Mouse (Mus musculus) heart, embryonic 13.5 days (tissue): ENCODE measurements around the gene Atxn1. TPM values are rescaled to one million over a fixed set of nuclear protein-coding genes. Genes with fewer than 3 reads are reported as not detected.

Source experiments
- ATAC-seq: fragments of 200-750 bp; cut with Nextera tagmentation; 2 replicates; pipeline ENCODE4 v1.8.0; 2017; ENCODE audit warnings: moderate TSS enrichment; ENCODE audit not compliant: insufficient number of reproducible peaks, low FRiP score, low TSS enrichment; ENCODE audit errors: extremely low read depth
- H3K27ac ChIP-seq: fragments of 300-500 bp; sonication (generic); replicated peaks from 2 replicates; pipeline ENCODE4 v1.5.1; 2015; ENCODE audit warnings: moderate library complexity, mild to moderate bottlenecking, inconsistent platforms
- H3K27me3 ChIP-seq: fragments of 300-500 bp; sonication (generic); replicated peaks from 2 replicates; pipeline ENCODE4 v1.6.1; 2015; ENCODE audit warnings: mild to moderate bottlenecking, inconsistent platforms
- H3K36me3 ChIP-seq: fragments of 300-500 bp; sonication (generic); 2 replicates; pipeline ENCODE4 v1.6.1; 2015; ENCODE audit warnings: mild to moderate bottlenecking, inconsistent platforms
- H3K4me1 ChIP-seq: fragments of 300-500 bp; sonication (generic); 2 replicates; pipeline ENCODE4 v1.6.1; 2015; ENCODE audit warnings: inconsistent platforms
- H3K4me2 ChIP-seq: fragments of 300-500 bp; sonication (generic); 2 replicates; pipeline ENCODE4 v1.6.1; 2015; ENCODE audit warnings: inconsistent platforms, mild to moderate bottlenecking, moderate library complexity
- H3K4me3 ChIP-seq: fragments of 300-500 bp; sonication (generic); 2 replicates; pipeline ENCODE4 v1.5.1; 2015; ENCODE audit warnings: moderate library complexity, mild to moderate bottlenecking, inconsistent platforms
- H3K9ac ChIP-seq: fragments of 300-500 bp; sonication (generic); 2 replicates; pipeline ENCODE4 v1.6.1; 2015; ENCODE audit warnings: inconsistent platforms, mild to moderate bottlenecking, moderate library complexity
- H3K9me3 ChIP-seq: fragments of 300-500 bp; sonication (generic); 2 replicates; pipeline ENCODE4 v1.6.1; 2016; ENCODE audit warnings: inconsistent platforms
- WGBS: fragments of 180-500 bp; shearing (Covaris S2); methylation state at CpG from one replicate; pipeline ENCODE4 v1.1.7; 2015; ENCODE audit warnings: mixed read lengths; 5-methylcytosine and 5-hydroxymethylcytosine counted together
- polyA plus RNA-seq: library from polyadenylated mRNA; unstranded; fragments of >200 nt; fragmentation: Nextera tagmentation; extraction: Ambion mirVana; gene quantifications from 2 replicates; pipeline ENCODE4 v1.2.1, GENCODE M21; 2015

The Atxn1 gene
- polyA plus RNA-seq, 1 experiment from 2014 or later: 5.8 TPM

- ATAC-seq: no peak
Observed at GRCm38 (mm10) chr13:45942337-45942736, 22.5 kb downstream of the Atxn1 start.

DNA sequence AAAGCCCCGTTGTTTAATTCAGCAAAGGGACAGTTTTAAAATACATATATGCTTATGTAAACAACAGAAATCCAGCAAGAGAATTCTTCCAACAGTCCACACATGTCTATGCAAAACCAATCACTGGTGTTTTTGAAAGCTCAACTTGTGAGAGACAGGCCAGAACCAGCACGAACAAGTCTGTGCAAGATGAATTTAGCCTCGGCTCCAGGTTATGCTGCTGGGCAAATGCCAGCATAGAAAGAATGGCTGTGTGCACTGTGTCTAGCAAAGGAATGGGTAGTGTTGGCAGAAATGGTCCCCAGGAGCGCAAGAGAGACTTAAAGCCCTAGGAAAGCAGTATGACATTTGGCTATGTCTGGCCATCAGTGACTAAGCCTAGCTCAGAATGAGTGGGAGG is 24.1 kb downstream of the Atxn1 start:
- H3K4me3 ChIP-seq: no peak overlapping the region
- WGBS: 70% methylated on average over 4 of the region's 4 CpGs
- H3K4me2 ChIP-seq: no peak overlapping the region
- no peak overlapping the region for H3K27ac ChIP-seq
- H3K4me1 ChIP-seq: peaks cover 21% of the 10 kb centered on the region
- H3K27me3 ChIP-seq: no peaks in the 10 kb centered on the region
- no peaks in the 10 kb centered on the region for H3K9me3 ChIP-seq
- no peak overlapping the region for H3K9ac ChIP-seq
- no peak for ATAC-seq
- H3K36me3 ChIP-seq: peaks cover 45% of the 10 kb centered on the region

More at GRCm38 (mm10) chr13:45942337-45942736, 22.5 kb downstream of the Atxn1 start:
- Histone ChIP-seq H3K4me2 (no peak overlapping the region), H3K9me3 (no peaks in the 10 kb centered on the region), H3K4me1 (peaks cover 19% of the 10 kb centered on the region), H3K27ac (no peak overlapping the region), H3K4me3 (no peak overlapping the region), H3K36me3 (peaks cover 50% of the 10 kb centered on the region), H3K9ac (no peak overlapping the region), H3K27me3 (no peaks in the 10 kb centered on the region)
- whole genome bisulfite sequencing: 78% methylated on average over 7 of the region's 7 CpGs

DNA sequence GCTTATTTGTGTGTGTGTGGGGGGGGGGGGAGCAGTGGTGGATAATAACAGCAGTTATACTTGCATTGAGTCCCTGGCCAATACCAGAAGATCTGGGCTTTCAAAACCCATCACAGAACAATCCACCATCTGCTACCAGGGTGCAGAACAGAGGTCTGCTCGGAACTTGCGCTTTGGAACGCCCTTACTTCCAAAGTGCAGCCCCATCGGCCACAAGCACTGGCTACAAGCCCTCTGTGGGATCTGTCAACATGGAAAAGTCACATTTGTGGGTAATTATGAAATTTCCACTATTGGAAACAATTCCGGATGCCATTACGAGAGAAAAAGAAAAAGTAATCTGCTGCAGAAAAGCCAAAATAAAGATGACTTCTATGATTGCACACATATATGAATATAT is 25.2 kb downstream of the Atxn1 start:
- peaks cover 31% of the 10 kb centered on the region for H3K4me1 ChIP-seq
- ATAC-seq: no peak
- no peaks in the 10 kb centered on the region for H3K9me3 ChIP-seq
- no peak overlapping the region for H3K4me3 ChIP-seq
- no peak overlapping the region for H3K27ac ChIP-seq
- no peak overlapping the region for H3K9ac ChIP-seq
- 91% methylated on average over 6 of the region's 6 CpGs for WGBS
- no peaks in the 10 kb centered on the region for H3K27me3 ChIP-seq
- H3K36me3 ChIP-seq: peaks cover 33% of the 10 kb centered on the region
- no peak overlapping the region for H3K4me2 ChIP-seq

DNA sequence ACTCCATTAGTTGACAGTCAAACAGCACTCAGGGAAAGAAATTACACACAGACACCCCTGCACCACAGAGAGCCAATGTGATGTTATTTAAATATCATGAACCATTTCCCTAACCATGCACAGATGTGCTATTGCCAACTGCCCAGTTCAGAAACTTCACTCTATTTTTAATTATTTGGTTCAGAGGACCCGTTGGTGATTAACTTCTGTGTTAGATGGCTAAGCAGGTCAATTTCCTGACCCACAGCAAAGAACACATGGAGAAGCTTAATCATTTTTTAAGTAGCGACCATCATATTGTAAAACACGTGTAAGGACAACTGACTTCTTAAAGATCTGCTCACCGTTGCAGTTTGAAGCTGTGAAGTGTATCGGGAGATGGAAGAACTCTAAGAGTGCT is 26.7 kb downstream of the Atxn1 start:
- Histone ChIP-seq H3K27me3 (no peaks in the 10 kb centered on the region), H3K9ac (no peak overlapping the region), H3K4me1 (peaks cover 45% of the 10 kb centered on the region), H3K27ac (no peak overlapping the region), H3K4me3 (no peak overlapping the region), H3K9me3 (no peaks in the 10 kb centered on the region), H3K36me3 (peaks cover 24% of the 10 kb centered on the region), H3K4me2 (no peak overlapping the region)
- no peak for ATAC-seq
- 84% methylated on average over 5 of the region's 5 CpGs for WGBS

DNA sequence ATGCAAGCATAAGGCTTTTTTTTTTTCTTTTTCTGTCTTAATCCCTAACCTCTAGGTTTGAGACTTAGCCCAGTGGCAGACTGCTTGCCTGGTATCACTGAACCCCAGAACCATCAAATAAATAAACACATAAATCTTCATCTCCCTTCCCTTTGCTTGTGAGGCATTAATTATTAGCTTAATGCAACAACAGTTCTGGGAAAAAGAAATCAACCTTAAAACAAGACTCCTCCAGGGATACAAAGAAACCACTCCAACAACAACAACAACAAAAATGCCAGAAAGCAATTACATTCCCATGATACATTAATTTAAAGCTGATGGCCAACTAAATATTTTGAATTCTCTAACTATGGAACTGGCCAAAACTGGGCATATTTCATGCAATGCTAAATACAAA is 28.0 kb downstream of the Atxn1 start:
- Histone ChIP-seq H3K27me3 (no peaks in the 10 kb centered on the region), H3K27ac (no peak overlapping the region), H3K4me1 (peaks cover 49% of the 10 kb centered on the region), H3K9me3 (peaks cover 1% of the 10 kb centered on the region; the same call in 1 of the 2 replicates), H3K9ac (no peak overlapping the region), H3K36me3 (peaks cover 20% of the 10 kb centered on the region), H3K4me3 (no peak overlapping the region), H3K4me2 (no peak overlapping the region)
- ATAC-seq: no peak

DNA sequence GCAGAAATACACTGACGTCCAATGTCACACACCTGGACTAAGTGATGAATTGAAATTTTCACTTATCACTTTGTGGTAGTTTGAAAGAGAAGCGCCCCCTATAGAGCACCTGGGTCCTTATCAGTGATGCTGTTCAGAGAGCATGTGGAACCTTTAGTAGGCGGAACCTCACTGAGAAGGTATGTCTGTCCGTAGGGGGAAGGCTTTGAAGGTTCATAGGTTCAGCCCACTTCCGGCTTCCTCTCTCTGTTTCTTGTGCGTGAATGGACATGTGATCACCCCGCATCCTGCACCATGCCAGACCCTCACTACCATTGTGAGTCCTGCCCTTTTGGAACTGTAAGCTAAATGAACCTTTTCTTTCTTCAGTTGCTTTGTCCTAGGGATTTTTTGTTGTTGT is 29.0 kb downstream of the Atxn1 start:
- no peak overlapping the region for H3K4me3 ChIP-seq
- WGBS: 74% methylated on average over 7 of the region's 7 CpGs
- H3K4me2 ChIP-seq: no peak overlapping the region
- peaks cover 49% of the 10 kb centered on the region for H3K4me1 ChIP-seq
- H3K27ac ChIP-seq: no peak overlapping the region
- H3K9me3 ChIP-seq: peaks cover 4% of the 10 kb centered on the region; the same call in 1 of the 2 replicates
- peaks cover 17% of the 10 kb centered on the region for H3K36me3 ChIP-seq
- no peaks in the 10 kb centered on the region for H3K27me3 ChIP-seq
- H3K9ac ChIP-seq: no peak overlapping the region
- ATAC-seq: no peak

DNA sequence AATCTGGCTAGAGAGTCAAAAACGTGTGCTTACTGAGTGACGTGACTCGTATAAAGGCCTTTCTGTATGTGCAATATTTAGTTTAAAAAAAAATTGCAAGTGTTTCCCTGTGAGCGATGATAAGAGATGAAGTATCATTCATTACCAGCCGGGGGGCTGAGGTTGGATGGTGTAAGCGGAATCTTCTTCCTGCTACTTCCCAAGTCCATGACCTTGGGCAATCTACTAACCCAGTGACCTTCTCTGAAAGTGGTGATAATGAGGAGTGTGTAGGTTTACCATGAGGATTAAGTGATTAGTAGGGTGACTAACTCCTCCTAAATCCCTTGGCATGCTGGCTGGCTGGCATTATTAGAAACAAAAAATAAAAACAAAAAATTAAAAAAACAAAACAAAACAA is 30.0 kb downstream of the Atxn1 start:
- Histone ChIP-seq H3K4me3 (no peak overlapping the region), H3K4me1 (peaks cover 39% of the 10 kb centered on the region), H3K4me2 (peak overlapping the region; percentile 12; the same call in 1 of the 2 replicates), H3K9ac (no peak overlapping the region; the same call in none of the 2 replicates), H3K9me3 (peaks cover 4% of the 10 kb centered on the region; the same call in 1 of the 2 replicates), H3K27ac (peak overlapping the region; percentile 51), H3K27me3 (no peaks in the 10 kb centered on the region), H3K36me3 (peaks cover 16% of the 10 kb centered on the region)
- WGBS: 41% methylated on average over 6 of the region's 6 CpGs
- ATAC-seq: no peak

- H3K4me1 ChIP-seq: peaks cover 41% of the 10 kb centered on the region
- H3K9ac ChIP-seq: no peak overlapping the region
- 32% methylated on average over 7 of the region's 7 CpGs for WGBS
- no peaks in the 10 kb centered on the region for H3K27me3 ChIP-seq
- peak overlapping the region; percentile 51 for H3K27ac ChIP-seq
- no peak overlapping the region for H3K4me3 ChIP-seq
- H3K9me3 ChIP-seq: peaks cover 4% of the 10 kb centered on the region; the same call in 1 of the 2 replicates
- ATAC-seq: no peak
- H3K4me2 ChIP-seq: peak overlapping the region; percentile 24
- peaks cover 16% of the 10 kb centered on the region for H3K36me3 ChIP-seq
Observed at GRCm38 (mm10) chr13:45934085-45934484, 30.7 kb downstream of the Atxn1 start.

DNA sequence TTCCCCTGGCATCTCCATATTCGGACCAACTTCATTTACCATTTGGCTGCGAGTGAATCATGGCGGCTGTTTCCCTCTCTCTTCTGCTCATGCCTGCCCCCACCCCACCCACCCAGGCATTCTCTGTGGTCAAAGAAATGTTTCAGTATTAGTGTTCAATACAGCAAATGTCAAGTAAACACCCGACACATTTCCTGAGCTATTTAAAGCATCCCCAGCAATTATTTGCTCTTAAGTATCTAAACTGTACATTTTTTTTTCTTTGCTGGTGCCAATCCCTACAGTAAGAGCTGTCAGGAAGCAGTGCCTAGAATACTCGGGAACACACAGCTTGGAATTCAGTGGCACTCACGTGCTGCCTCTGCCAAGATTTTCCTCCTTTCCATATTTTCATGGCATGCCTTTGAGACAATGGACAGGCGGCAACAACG is 32.3 kb downstream of the Atxn1 start:
- H3K4me1 ChIP-seq: peaks cover 41% of the 10 kb centered on the region
- H3K9me3 ChIP-seq: peaks cover 4% of the 10 kb centered on the region; the same call in 1 of the 2 replicates
- WGBS: 62% methylated on average over 8 of the region's 8 CpGs
- no peak overlapping the region for H3K4me2 ChIP-seq
- H3K9ac ChIP-seq: no peak overlapping the region
- H3K27ac ChIP-seq: peak overlapping the region; percentile 53
- no peak for ATAC-seq
- peaks cover 8% of the 10 kb centered on the region for H3K36me3 ChIP-seq
- no peak overlapping the region for H3K4me3 ChIP-seq
- H3K27me3 ChIP-seq: no peaks in the 10 kb centered on the region

GRCm38 (mm10) chr13:45931891-45932290 is 32.9 kb downstream of the Atxn1 start:
- Histone ChIP-seq H3K27me3 (no peaks in the 10 kb centered on the region), H3K4me3 (no peak overlapping the region), H3K9ac (no peak overlapping the region), H3K4me2 (no peak overlapping the region), H3K9me3 (peaks cover 4% of the 10 kb centered on the region; the same call in 1 of the 2 replicates), H3K36me3 (peaks cover 8% of the 10 kb centered on the region), H3K4me1 (peaks cover 41% of the 10 kb centered on the region), H3K27ac (no peak overlapping the region)
- WGBS: 36% methylated on average over 1 of the region's 1 CpGs
- ATAC-seq: no peak

DNA sequence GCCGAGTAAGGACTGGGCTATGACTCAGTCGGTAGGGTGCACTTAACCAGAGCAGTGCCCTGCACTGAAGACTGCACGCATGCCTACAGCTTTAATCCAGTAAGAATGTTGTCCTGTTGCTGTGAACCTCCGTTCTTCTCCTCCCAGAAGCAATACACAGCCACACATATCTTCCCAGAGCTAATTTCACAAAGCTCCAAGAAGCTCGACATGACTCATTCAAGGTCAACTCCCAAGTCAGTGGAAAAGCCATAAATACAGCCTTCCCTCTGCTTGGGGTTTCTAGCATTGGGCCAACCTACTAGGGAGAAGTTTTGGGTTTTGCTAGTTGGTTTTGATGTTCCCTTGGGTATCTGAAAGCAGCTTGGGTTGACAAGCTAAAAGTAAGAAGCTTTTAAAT is 33.6 kb downstream of the Atxn1 start:
- Histone ChIP-seq H3K4me3 (no peak overlapping the region), H3K4me1 (peaks cover 41% of the 10 kb centered on the region), H3K27ac (no peak overlapping the region), H3K36me3 (peaks cover 8% of the 10 kb centered on the region), H3K9ac (no peak overlapping the region), H3K4me2 (no peak overlapping the region), H3K27me3 (no peaks in the 10 kb centered on the region), H3K9me3 (peaks cover 4% of the 10 kb centered on the region; the same call in 1 of the 2 replicates)
- no peak for ATAC-seq
- 82% methylated on average over 5 of the region's 5 CpGs for WGBS

- H3K9me3 ChIP-seq: peaks cover 4% of the 10 kb centered on the region; the same call in 1 of the 2 replicates
- no peak overlapping the region for H3K27ac ChIP-seq
- H3K36me3 ChIP-seq: peaks cover 8% of the 10 kb centered on the region
- no peaks in the 10 kb centered on the region for H3K27me3 ChIP-seq
- no peak overlapping the region for H3K9ac ChIP-seq
- no peak for ATAC-seq
- 80% methylated on average over 5 of the region's 5 CpGs for WGBS
- no peak overlapping the region for H3K4me3 ChIP-seq
- no peak overlapping the region for H3K4me2 ChIP-seq
- H3K4me1 ChIP-seq: peaks cover 38% of the 10 kb centered on the region
Observed at GRCm38 (mm10) chr13:45929744-45930143, 35.1 kb downstream of the Atxn1 start.
